ENCODE assay signal across 8 mouse cellular contexts in genomic region chr13:64343598-64343997, GRCm38 (mm10). TPM values are rescaled to one million over a fixed set of nuclear protein-coding genes. Genes with fewer than 3 reads are reported as not detected.
DNase-seq lines count a peak whose midpoint lies in the region; ATAC-seq and TF ChIP-seq lines count a peak whose summit lies in the region.

No protein-coding gene starts in this region.

- WGBS in forebrain, embryonic 12.5 days = 17% methylated on average over 10 of the region's 10 CpGs
- 16% methylated on average over 10 of the region's 10 CpGs for WGBS in intestine, embryonic 14.5 days
- 16% methylated on average over 10 of the region's 10 CpGs for WGBS in liver, adult 2 months

- H3K4me2 ChIP-seq in forebrain, embryonic 12.5 days = peak overlapping the region; percentile 71
- peak overlapping the region; percentile 73 for H3K4me2 ChIP-seq in intestine, embryonic 14.5 days (ENCODE audit: low read length)

- H3K79me2 ChIP-seq in liver, adult 2 months (ENCODE audit: control insufficient read depth, insufficient read depth, low read length) = no peaks in the 10 kb centered on the region

- no peaks in the 10 kb centered on the region for H3K36me3 ChIP-seq in forebrain, embryonic 12.5 days (replicated peaks)
- H3K36me3 ChIP-seq in intestine, embryonic 14.5 days (ENCODE audit: control insufficient read depth, insufficient read depth, low read length) = no peaks in the 10 kb centered on the region
- H3K36me3 ChIP-seq in liver, adult 2 months (ENCODE audit: control insufficient read depth, insufficient read depth, low read length) = no peaks in the 10 kb centered on the region

- no peak for TF ChIP-seq POLR2A in liver, adult 2 months (IDR thresholded peaks at IDR 0.05; ENCODE audit: extremely low read depth, insufficient read depth, low read length)

- ATAC-seq in forebrain, embryonic 12.5 days (ENCODE audit: low FRiP score) = 0 out of 2 replicates have a peak, but pooled peaks have one; percentile 41
- 0 out of 2 replicates have a peak, but pooled peaks have one; percentile 19 for ATAC-seq in intestine, embryonic 14.5 days (replicated peaks; ENCODE audit: low FRiP score, low TSS enrichment, low read depth)

- no peaks in the 10 kb centered on the region for H3K9me3 ChIP-seq in forebrain, embryonic 12.5 days
- H3K9me3 ChIP-seq in intestine, embryonic 14.5 days (ENCODE audit: control insufficient read depth, low read length) = no peaks in the 10 kb centered on the region

- H3K27me3 ChIP-seq in forebrain, embryonic 12.5 days = no peaks in the 10 kb centered on the region
- no peaks in the 10 kb centered on the region for H3K27me3 ChIP-seq in intestine, embryonic 14.5 days (replicated peaks; ENCODE audit: control insufficient read depth, insufficient read depth, low read length)
- H3K27me3 ChIP-seq in liver, adult 2 months (ENCODE audit: control insufficient read depth, insufficient read depth, low read length) = no peaks in the 10 kb centered on the region

- TF ChIP-seq CTCF in liver, adult 2 months (IDR thresholded peaks at IDR 0.05; ENCODE audit: low read depth, low read length) = no peak

- 0 out of 2 replicates have a peak, but pooled peaks cover 7% of the 10 kb centered on the region for H3K4me1 ChIP-seq in forebrain, embryonic 12.5 days
- H3K4me1 ChIP-seq in intestine, embryonic 14.5 days (replicated peaks; ENCODE audit: control insufficient read depth, insufficient read depth, low read length) = no peaks in the 10 kb centered on the region
- H3K4me1 ChIP-seq in liver, adult 2 months (ENCODE audit: control insufficient read depth, insufficient read depth, low read length) = peaks cover 1% of the 10 kb centered on the region; the same call in 1 of the 2 replicates

- peak; percentile 57 to 62 for DNase-seq in right cerebral cortex, adult 2 months (ENCODE audit: low spot score in 2 of 2)
- no peak for DNase-seq in right cerebral cortex, postnatal 14 days
- no peak for DNase-seq in intestine, embryonic 14.5 days (ENCODE audit: low spot score)
- DNase-seq in liver, adult 2 months (ENCODE audit: extremely low read depth, low read depth, low spot score) = peak; percentile 67
- DNase-seq in neural tube, embryonic 10.5 days (ENCODE audit: extremely low spot score, low spot score) = peak; percentile 21
- no peak for DNase-seq in ovary, postnatal 14 days (ENCODE audit: low spot score)
- DNase-seq in thymus, postnatal 14 days = no peak

- peak overlapping the region; percentile 46 for H3K4me3 ChIP-seq in forebrain, embryonic 12.5 days (replicated peaks)
- H3K4me3 ChIP-seq in intestine, embryonic 14.5 days (ENCODE audit: low read depth, low read length) = peak overlapping the region; percentile 38
- H3K4me3 ChIP-seq in liver, adult 2 months (ENCODE audit: insufficient read depth, low read depth, low read length) = peak overlapping the region; percentile 70

- H3K9ac ChIP-seq in forebrain, embryonic 12.5 days = peak overlapping the region; percentile 56
- peak overlapping the region; percentile 51 for H3K9ac ChIP-seq in intestine, embryonic 14.5 days (ENCODE audit: low read length)
- H3K9ac ChIP-seq in liver, adult 2 months (ENCODE audit: low read depth, low read length) = peak overlapping the region; percentile 80

- no peak overlapping the region for H3K27ac ChIP-seq in forebrain, embryonic 12.5 days
- no peak overlapping the region for H3K27ac ChIP-seq in intestine, embryonic 14.5 days (ENCODE audit: low read depth)
- H3K27ac ChIP-seq in liver, adult 2 months (replicated peaks; ENCODE audit: insufficient read depth, low read depth, low read length) = peak overlapping the region; percentile 92

RNA-seq across cellular contexts. Expression of gene Ctsl, which starts 27.1 kb away (rescaled TPM):
- 79.9 and 81.7 TPM in 2 replicates for polyA plus RNA-seq in forebrain, embryonic 12.5 days (2016; fragmentation: Nextera tagmentation; extraction: Ambion mirVana)
- polyA plus RNA-seq in intestine, embryonic 14.5 days (2014; fragmentation: Nextera tagmentation; extraction: Ambion mirVana) = 167 and 188 TPM in 2 replicates
- 624 and 654 TPM in 2 replicates for total RNA-seq in liver, adult 2 months (2014; rRNA removed)
- 252 and 300 TPM in 2 replicates for polyA plus RNA-seq in liver, adult 2 months (2012; rRNA removed)

RNA-seq across cellular contexts. Expression of gene Aaed1, which starts 31.1 kb away (rescaled TPM):
- 15.7 and 16.9 TPM in 2 replicates for polyA plus RNA-seq in forebrain, embryonic 12.5 days (2016; fragmentation: Nextera tagmentation; extraction: Ambion mirVana)
- 42.9 and 47.3 TPM in 2 replicates for polyA plus RNA-seq in intestine, embryonic 14.5 days (2014; fragmentation: Nextera tagmentation; extraction: Ambion mirVana)
- 83.4 and 84.2 TPM in 2 replicates for total RNA-seq in liver, adult 2 months (2014; rRNA removed)
- polyA plus RNA-seq in liver, adult 2 months (2012; rRNA removed) = 20.8 and 21.1 TPM in 2 replicates

Comparison
In these comparisons a context has a peak if more than half of its experiments do, and no peak if none do; other contexts are left out.
1. DNase-seq: peak in right cerebral cortex, adult 2 months (2 of 2), liver, adult 2 months (single experiment) and neural tube, embryonic 10.5 days (single experiment); none in right cerebral cortex, postnatal 14 days (single experiment), intestine, embryonic 14.5 days (single experiment), ovary, postnatal 14 days (single experiment) and thymus, postnatal 14 days (single experiment).
2. Peak in every context shown above with its lines, with median percentiles within 50 percentile points of each other: H3K4me3 ChIP-seq and H3K9ac ChIP-seq.